Mouse (Mus musculus): ENCODE results near the gene Carmil1. TPM values are rescaled to one million over a fixed set of nuclear protein-coding genes. Genes with fewer than 3 reads are reported as not detected.

Carmil1 gene
- total and polyA plus RNA-seq, 2 experiments from 2014 or later = 39.3 to 50.9 TPM

DNA sequence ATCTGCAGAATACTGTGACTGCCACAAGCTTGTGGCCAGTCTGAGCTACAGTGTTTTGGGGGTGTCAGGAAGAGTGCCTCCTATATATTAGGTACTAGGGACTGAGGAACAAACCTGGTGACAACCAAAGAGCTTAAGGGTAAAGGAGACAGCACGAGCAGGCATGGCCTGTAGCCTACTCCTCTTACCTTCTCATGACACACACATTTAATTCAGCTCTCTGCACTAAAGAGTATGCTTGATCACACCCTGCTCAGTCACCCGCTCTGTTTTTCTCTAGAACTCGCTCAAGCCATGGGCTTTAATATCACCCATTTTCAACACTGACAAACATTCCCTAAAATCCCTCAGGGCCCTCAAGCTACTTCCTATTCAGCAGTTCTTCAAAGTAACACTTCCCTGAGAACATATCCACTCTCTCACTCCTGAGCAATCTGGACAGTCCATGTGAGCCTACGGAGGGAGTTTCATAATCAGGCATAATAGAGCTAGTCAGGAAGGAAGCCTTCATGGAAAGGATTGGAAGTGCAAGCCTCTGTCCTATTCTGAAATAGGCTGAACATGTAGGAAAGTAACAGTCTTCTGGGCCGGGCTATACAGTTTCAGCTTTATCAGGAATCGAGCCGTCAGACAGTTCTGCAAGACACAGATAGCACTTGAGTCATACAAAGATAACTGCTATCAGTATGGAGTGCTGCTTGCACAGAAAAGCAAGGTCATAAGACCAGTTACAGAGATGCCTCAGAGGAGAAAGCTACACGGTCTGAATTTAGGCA is 121.2 kb downstream of the Carmil1 start:
- H3K27ac ChIP-seq = no peak overlapping the region
- 90% methylated on average over 8 of the region's 8 CpGs for WGBS
- no peaks in the 10 kb centered on the region for H3K9me3 ChIP-seq (ENCODE audit: low read length)
- no peak overlapping the region for H3K4me3 ChIP-seq (ENCODE audit: low read length)
- no peak overlapping the region for H3K4me2 ChIP-seq (ENCODE audit: low read depth, low read length)
- no peak overlapping the region for H3K9ac ChIP-seq (replicated peaks; ENCODE audit: low read length)
- no peaks in the 10 kb centered on the region for H3K4me1 ChIP-seq (ENCODE audit: insufficient read depth, low read length)
- no peak for TF ChIP-seq CTCF (IDR thresholded peaks at IDR 0.05; ENCODE audit: low read depth)
- no peaks in the 10 kb centered on the region for H3K27me3 ChIP-seq (ENCODE audit: insufficient read depth, low read length)
- ATAC-seq (no peak), DNase-seq (ENCODE audit: low spot score) (no peak)
- H3K36me3 ChIP-seq (ENCODE audit: insufficient read depth, low read length) = no peaks in the 10 kb centered on the region; the same call in 1 of the 2 replicates

DNA sequence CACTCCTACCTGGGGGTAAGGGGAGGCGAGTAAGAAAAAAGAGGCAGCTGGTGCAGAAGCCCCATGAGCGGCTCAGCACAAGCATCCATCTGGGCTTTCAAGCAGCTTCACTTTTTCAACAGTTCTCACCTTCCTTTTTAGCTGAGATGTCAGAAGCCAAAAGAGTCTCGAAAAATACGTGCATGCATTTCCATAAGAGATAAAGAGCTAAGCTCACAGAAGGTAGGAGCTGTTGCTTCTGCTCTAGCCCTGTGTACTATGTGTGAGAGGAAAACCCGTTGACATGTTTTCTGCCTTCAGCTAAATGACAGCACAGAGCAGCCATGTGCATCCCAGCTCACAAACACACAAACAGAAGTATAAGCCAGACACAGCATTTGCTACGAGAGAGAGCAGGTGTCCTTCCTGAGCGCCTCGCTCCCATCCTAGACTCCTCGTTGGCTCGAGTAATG is 123.0 kb downstream of the Carmil1 start:
- Histone ChIP-seq H3K4me3 (ENCODE audit: low read length) (no peak overlapping the region), H3K4me1 (ENCODE audit: insufficient read depth, low read length) (no peaks in the 10 kb centered on the region), H3K4me2 (ENCODE audit: low read depth, low read length) (no peak overlapping the region), H3K27me3 (ENCODE audit: insufficient read depth, low read length) (no peaks in the 10 kb centered on the region), H3K36me3 (ENCODE audit: insufficient read depth, low read length) (no peaks in the 10 kb centered on the region), H3K27ac (no peak overlapping the region), H3K9ac (replicated peaks; ENCODE audit: low read length) (no peak overlapping the region), H3K9me3 (ENCODE audit: low read length) (no peaks in the 10 kb centered on the region)
- WGBS = 81% methylated on average over 10 of the region's 10 CpGs
- DNase-seq (ENCODE audit: low spot score) = no peak
- ATAC-seq = no peak; the same call in 1 of the 2 replicates
- TF ChIP-seq CTCF (IDR thresholded peaks at IDR 0.05; ENCODE audit: low read depth) = no peak

DNA sequence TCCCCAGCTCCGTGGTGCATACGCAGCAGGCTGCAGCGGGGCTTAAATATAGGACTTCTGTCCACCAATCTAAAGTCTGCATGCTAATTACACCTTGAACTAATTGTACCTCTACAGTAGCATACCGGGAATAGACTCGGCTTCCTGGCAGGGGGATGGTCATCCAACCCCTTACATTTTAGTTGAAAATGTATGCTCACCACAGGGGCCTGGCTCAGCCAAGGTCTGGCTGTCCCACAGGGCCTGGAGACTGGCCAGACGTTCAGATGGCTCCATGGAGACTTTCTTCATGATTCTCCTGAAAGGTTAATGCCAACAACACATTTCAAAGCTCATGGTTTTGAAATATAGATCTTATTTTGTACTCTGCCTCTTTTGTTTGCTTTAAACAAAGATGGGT is 125.4 kb downstream of the Carmil1 start:
- Histone ChIP-seq H3K36me3 (ENCODE audit: insufficient read depth, low read length) (no peaks in the 10 kb centered on the region), H3K4me2 (ENCODE audit: low read depth, low read length) (no peak overlapping the region), H3K27me3 (ENCODE audit: insufficient read depth, low read length) (no peaks in the 10 kb centered on the region), H3K4me1 (ENCODE audit: insufficient read depth, low read length) (0 out of 2 replicates have a peak, but pooled peaks cover 7% of the 10 kb centered on the region), H3K4me3 (ENCODE audit: low read length) (no peak overlapping the region), H3K9ac (replicated peaks; ENCODE audit: low read length) (no peak overlapping the region), H3K27ac (no peak overlapping the region), H3K9me3 (ENCODE audit: low read length) (no peaks in the 10 kb centered on the region)
- no peak for TF ChIP-seq CTCF (IDR thresholded peaks at IDR 0.05; ENCODE audit: low read depth)
- no peak; the same call in 1 of the 2 replicates for ATAC-seq
- DNase-seq (ENCODE audit: low spot score) = peak; percentile 21
- WGBS = 22% methylated on average over 6 of the region's 6 CpGs

DNA sequence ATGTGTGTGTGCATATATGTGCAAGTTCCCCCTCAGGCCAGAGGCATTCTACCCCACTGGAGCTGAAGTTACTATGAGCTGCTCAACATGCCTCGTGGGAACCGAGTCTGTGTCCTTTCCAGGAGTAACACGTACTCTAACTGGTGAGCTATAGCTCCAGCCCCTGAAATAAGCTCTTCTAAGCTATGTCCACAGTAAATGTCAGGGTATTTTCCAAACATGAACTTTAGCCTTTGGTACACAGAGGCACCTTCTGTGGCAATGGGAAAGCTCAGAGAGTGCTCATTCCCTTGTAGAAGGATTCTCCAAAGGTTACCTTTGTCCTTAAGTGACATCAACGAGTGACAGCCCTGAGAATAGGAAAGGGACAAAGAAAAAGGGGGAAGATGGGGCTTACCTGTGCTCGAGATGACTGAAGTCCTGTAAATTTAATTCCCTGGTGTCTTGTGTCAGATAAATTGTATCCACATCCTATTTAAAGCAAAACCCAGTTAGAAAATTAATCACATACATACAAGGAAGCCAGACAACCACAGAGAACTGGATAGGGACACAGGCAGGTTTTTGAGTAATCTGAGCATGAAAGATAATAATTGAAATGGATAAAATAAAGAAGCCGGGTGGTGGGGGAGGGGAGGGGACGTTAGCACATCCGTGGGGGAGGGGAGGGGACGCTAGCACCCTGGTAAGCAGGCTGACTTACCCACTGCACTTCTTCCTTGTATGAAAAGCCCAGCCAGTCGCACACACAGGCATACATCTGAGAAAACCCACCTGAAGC is 126.1 kb downstream of the Carmil1 start:
- no peak overlapping the region for H3K4me3 ChIP-seq (ENCODE audit: low read length)

DNA sequence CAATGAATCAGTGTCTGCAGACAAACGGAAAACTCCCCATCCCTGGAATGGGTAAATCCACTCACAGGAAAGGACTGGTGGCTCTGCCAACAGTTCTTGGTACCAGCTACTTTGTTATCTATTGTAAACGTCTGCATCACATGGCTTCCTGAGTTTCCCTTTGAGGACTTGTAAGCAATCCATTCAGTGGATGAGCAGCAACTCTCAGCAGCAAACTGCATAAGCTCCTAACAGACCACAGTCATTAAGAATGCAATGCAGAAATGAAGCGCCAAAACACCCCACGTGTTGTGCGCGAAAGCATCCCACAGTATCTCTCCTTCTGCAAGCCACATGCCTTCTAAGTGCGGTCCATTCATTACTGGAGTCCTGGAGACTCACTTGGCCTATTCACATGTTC is 128.0 kb downstream of the Carmil1 start:
- H3K36me3 ChIP-seq (ENCODE audit: insufficient read depth, low read length) = no peaks in the 10 kb centered on the region
- WGBS = 42% methylated on average over 7 of the region's 7 CpGs
- no peaks in the 10 kb centered on the region for H3K9me3 ChIP-seq (ENCODE audit: low read length)
- no peak; the same call in 1 of the 2 replicates for ATAC-seq
- 0 out of 2 replicates have a peak, but pooled peaks cover 7% of the 10 kb centered on the region for H3K4me1 ChIP-seq (ENCODE audit: insufficient read depth, low read length)
- no peak overlapping the region for H3K4me3 ChIP-seq (ENCODE audit: low read length)
- no peak overlapping the region for H3K4me2 ChIP-seq (ENCODE audit: low read depth, low read length)
- no peak overlapping the region for H3K27ac ChIP-seq
- peak; percentile 20 for DNase-seq (ENCODE audit: low spot score)
- H3K27me3 ChIP-seq (ENCODE audit: insufficient read depth, low read length) = no peaks in the 10 kb centered on the region
- no peak for TF ChIP-seq CTCF (IDR thresholded peaks at IDR 0.05; ENCODE audit: low read depth)
- H3K9ac ChIP-seq (replicated peaks; ENCODE audit: low read length) = no peak overlapping the region

More for the DNA sequence above, 126.1 kb downstream of the Carmil1 start:
- Histone ChIP-seq H3K9ac (replicated peaks; ENCODE audit: low read length) (no peak overlapping the region), H3K4me2 (ENCODE audit: low read depth, low read length) (no peak overlapping the region), H3K36me3 (ENCODE audit: insufficient read depth, low read length) (no peaks in the 10 kb centered on the region), H3K9me3 (ENCODE audit: low read length) (no peaks in the 10 kb centered on the region), H3K27ac (no peak overlapping the region), H3K4me1 (ENCODE audit: insufficient read depth, low read length) (0 out of 2 replicates have a peak, but pooled peaks cover 7% of the 10 kb centered on the region), H3K27me3 (ENCODE audit: insufficient read depth, low read length) (no peaks in the 10 kb centered on the region)
- 50% methylated on average over 10 of the region's 10 CpGs for WGBS
- ATAC-seq = no peak; the same call in 1 of the 2 replicates
- DNase-seq (ENCODE audit: low spot score) = no peak
- no peak for TF ChIP-seq CTCF (IDR thresholded peaks at IDR 0.05; ENCODE audit: low read depth)

DNA sequence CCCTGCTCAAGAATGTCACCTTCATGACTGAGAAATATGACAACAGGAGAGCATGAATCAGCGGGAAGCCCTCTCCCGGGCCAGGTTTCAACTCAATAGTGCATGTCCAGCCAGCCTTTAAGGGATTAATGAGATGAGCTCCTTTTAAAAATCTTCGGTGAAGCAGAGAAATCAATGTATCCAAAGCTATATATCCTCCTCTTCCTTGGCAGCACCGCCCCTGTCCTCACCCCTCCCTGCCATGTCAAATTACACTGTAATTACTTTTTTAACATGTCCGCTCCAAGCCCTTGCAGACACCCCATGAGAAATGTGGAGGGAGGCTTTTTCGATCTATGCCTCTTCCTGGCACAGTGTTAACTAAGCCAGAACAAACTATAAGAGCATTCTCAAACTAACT is 129.3 kb downstream of the Carmil1 start:
- TF ChIP-seq CTCF (IDR thresholded peaks at IDR 0.05; ENCODE audit: low read depth) = no peak
- no peak overlapping the region for H3K4me3 ChIP-seq (ENCODE audit: low read length)
- 0 out of 2 replicates have a peak, but pooled peaks cover 7% of the 10 kb centered on the region for H3K4me1 ChIP-seq (ENCODE audit: insufficient read depth, low read length)
- WGBS = 29% methylated on average over 6 of the region's 6 CpGs
- H3K9me3 ChIP-seq (ENCODE audit: low read length) = no peaks in the 10 kb centered on the region
- no peak overlapping the region for H3K9ac ChIP-seq (replicated peaks; ENCODE audit: low read length)
- no peak overlapping the region for H3K4me2 ChIP-seq (ENCODE audit: low read depth, low read length)
- DNase-seq (ENCODE audit: low spot score) = no peak
- H3K27me3 ChIP-seq (ENCODE audit: insufficient read depth, low read length) = no peaks in the 10 kb centered on the region
- no peak overlapping the region for H3K27ac ChIP-seq
- H3K36me3 ChIP-seq (ENCODE audit: insufficient read depth, low read length) = no peaks in the 10 kb centered on the region
- ATAC-seq = no peak
